Mouse (Mus musculus) heart, embryonic 14.5 days (tissue): ENCODE results near the gene Sec14l3. TPM values are rescaled to one million over a fixed set of nuclear protein-coding genes. Genes with fewer than 3 reads are reported as not detected.

ENCODE experiments used
- ATAC-seq: fragments of 200-750 bp; cut with Nextera tagmentation; 2 replicates; pipeline ENCODE4 v1.8.0; 2017; ENCODE audit warnings: low read depth, moderate TSS enrichment; ENCODE audit not compliant: insufficient number of reproducible peaks, insufficient read depth, low FRiP score
- H3K27ac ChIP-seq, 2 experiments: fragments of 200-500 bp in 1 of 2; fragments of 300-500 bp in 1 of 2; sonication (generic) in 1 of 2; replicated peaks in 1 of 2; 2 replicates each; pipeline ENCODE4 v1.5.1; 2012 to 2014; ENCODE audit warnings: low read depth in 2 of 2, low read length in 2 of 2, control low read depth in 1 of 2, mild to moderate bottlenecking in 1 of 2, mixed read lengths in 1 of 2; ENCODE audit not compliant: control insufficient read depth in 1 of 2, insufficient read depth in 1 of 2
- H3K27me3 ChIP-seq: fragments of 300-500 bp; sonication (generic); 2 replicates; pipeline ENCODE4 v1.6.1; 2014; ENCODE audit warnings: mild to moderate bottlenecking, low read length, control low read depth; ENCODE audit not compliant: control insufficient read depth, insufficient read depth
- H3K36me3 ChIP-seq: fragments of 300-500 bp; sonication (generic); 2 replicates; pipeline ENCODE4 v1.6.1; 2014; ENCODE audit warnings: mild to moderate bottlenecking, control low read depth, low read length, mixed read lengths; ENCODE audit not compliant: control insufficient read depth, insufficient read depth
- H3K4me1 ChIP-seq, 2 experiments: fragments of 200-500 bp in 1 of 2; fragments of 300-500 bp in 1 of 2; sonication (generic) in 1 of 2; 2 replicates each; pipeline ENCODE4 v1.6.1; 2012 to 2014; ENCODE audit warnings: low read length in 2 of 2, control low read depth in 1 of 2, mixed read lengths in 1 of 2; ENCODE audit not compliant: control insufficient read depth in 2 of 2, insufficient read depth in 2 of 2
- H3K4me2 ChIP-seq: fragments of 300-500 bp; sonication (generic); 2 replicates; pipeline ENCODE4 v1.6.1; 2014; ENCODE audit warnings: mild to moderate bottlenecking, low read length
- H3K4me3 ChIP-seq, 2 experiments: fragments of 200-500 bp in 1 of 2; fragments of 300-500 bp in 1 of 2; sonication (generic) in 1 of 2; 2 replicates each; pipeline ENCODE4 v1.5.1; 2012 to 2014; ENCODE audit warnings: low read length in 2 of 2, mild to moderate bottlenecking in 2 of 2, control low read depth in 1 of 2, low read depth in 1 of 2, moderate library complexity in 1 of 2; ENCODE audit not compliant: control insufficient read depth in 1 of 2, insufficient read depth in 1 of 2
- H3K9ac ChIP-seq: fragments of 300-500 bp; sonication (generic); 2 replicates; pipeline ENCODE4 v1.6.1; 2014; ENCODE audit warnings: mild to moderate bottlenecking, low read length
- H3K9me3 ChIP-seq: fragments of 300-500 bp; sonication (generic); 2 replicates; pipeline ENCODE4 v1.6.1; 2016; ENCODE audit warnings: low read length, control low read depth; ENCODE audit not compliant: control insufficient read depth
- WGBS: fragments of 180-500 bp; shearing (Covaris S2); extraction: QIAGEN DNeasy Blood & Tissue Kit; methylation state at CpG from one replicate; pipeline ENCODE4 v1.1.7; 2014; 5-methylcytosine and 5-hydroxymethylcytosine counted together
- polyA plus RNA-seq: library from polyadenylated mRNA; unstranded; fragments of >200 nt; fragmentation: Nextera tagmentation; extraction: Ambion mirVana; gene quantifications from 2 replicates; pipeline ENCODE4 v1.2.1, GENCODE M21; 2014

The Sec14l3 gene
- polyA plus RNA-seq, 1 experiment from 2014 or later, result not detected

DNA sequence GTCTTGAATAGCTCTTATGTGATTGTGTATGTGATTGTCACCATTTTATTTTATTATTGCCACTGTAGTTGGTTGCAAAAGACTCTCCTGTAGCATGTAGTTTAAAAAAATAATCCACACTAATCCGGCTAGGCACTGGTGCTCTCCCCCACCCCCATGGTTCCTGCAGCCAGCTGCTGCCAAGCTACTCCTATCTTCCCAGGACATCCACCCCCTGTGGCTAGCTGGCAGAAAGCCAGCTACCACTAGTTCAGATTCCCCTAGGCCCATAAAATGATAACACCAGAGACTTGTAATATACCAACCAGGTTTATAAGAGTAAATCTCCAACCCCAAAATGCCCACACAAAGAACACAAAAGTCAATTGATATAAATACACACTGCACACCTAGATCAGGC is 21.6 kb downstream of the Sec14l3 start:
- H3K9me3 ChIP-seq, result peaks cover 7% of the 10 kb centered on the region
- no peaks in the 10 kb centered on the region for H3K4me1 ChIP-seq
- H3K4me2 ChIP-seq, result no peak overlapping the region
- no peak overlapping the region for H3K4me3 ChIP-seq
- ATAC-seq, result no peak
- H3K9ac ChIP-seq, result no peak overlapping the region
- no peaks in the 10 kb centered on the region for H3K27me3 ChIP-seq
- H3K36me3 ChIP-seq, result peaks cover 9% of the 10 kb centered on the region
- whole genome bisulfite sequencing, result 43% methylated on average over 1 of the region's 1 CpGs
- H3K27ac ChIP-seq, result no peak overlapping the region

GRCm38 (mm10) chr11:4087267-4087666 is 22.6 kb downstream of the Sec14l3 start:
- Histone ChIP-seq H3K4me1 (no peaks in the 10 kb centered on the region), H3K9ac (no peak overlapping the region), H3K27me3 (no peaks in the 10 kb centered on the region), H3K4me3 (no peak overlapping the region), H3K27ac (no peak overlapping the region), H3K36me3 (peaks cover 19% of the 10 kb centered on the region), H3K9me3 (peaks cover 9% of the 10 kb centered on the region), H3K4me2 (no peak overlapping the region)
- WGBS, result 49% methylated on average over 2 of the region's 2 CpGs
- no peak for ATAC-seq

- no peak for ATAC-seq
- Histone ChIP-seq H3K4me3 (peak overlapping the region in 1 of 2 experiments; percentile 80; a peak in 2 of 4 replicates), H3K9ac (no peak overlapping the region), H3K4me1 (peaks cover 16 to 26% of the 10 kb centered on the region in 2 experiments), H3K4me2 (peak overlapping the region; percentile 87), H3K27me3 (no peaks in the 10 kb centered on the region), H3K9me3 (peaks cover 9% of the 10 kb centered on the region), H3K27ac (no peak overlapping the region), H3K36me3 (peaks cover 33% of the 10 kb centered on the region)
- 75% methylated on average over 18 of the region's 18 CpGs for WGBS
Observed at GRCm38 (mm10) chr11:4093459-4094377, 29.1 kb downstream of the Sec14l3 start.

DNA sequence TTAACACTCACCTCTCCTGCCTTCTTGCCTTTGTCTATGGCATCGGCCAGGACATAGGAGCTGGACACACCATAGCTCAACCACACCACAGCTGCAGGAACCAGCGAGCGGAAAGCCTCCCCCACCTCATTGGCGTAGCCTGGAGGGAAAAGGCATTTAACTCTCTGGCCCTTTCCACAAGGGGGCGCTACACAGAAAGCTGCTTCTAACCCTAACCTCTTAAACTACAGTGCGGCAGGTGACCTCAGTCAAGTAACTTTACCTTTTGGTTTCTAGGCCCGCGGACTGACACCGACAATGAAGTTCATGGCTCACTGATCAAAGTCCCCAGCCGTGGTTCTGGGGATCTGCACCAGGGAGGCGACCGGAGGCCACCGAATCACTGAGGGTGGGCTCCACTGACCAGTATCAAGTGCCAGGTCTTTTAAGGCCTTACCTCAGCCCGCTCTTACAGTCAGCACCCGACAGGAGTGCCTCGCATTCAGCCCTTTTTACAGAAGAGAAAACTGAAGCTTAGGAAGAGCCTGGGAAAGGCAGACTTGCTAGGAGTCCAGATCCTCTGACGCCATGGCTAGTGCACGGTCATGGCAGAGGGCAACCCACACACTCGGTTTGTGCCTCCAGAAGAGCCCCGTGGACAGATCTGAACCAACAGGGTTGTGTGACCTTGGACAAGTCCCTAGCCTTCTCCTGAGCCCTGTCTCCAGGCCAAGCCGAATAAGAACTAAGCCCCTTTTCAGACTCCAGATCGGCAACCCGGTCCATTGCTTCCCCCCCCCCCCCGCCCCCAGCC is 29.9 kb downstream of the Sec14l3 start:
- Histone ChIP-seq H3K4me2 (peak overlapping the region; percentile 87), H3K27me3 (no peaks in the 10 kb centered on the region), H3K27ac (peak overlapping the region; percentile 90 to 92), H3K4me1 (peaks cover 16 to 26% of the 10 kb centered on the region in 2 experiments), H3K36me3 (peaks cover 33% of the 10 kb centered on the region), H3K9me3 (peaks cover 9% of the 10 kb centered on the region), H3K4me3 (peak overlapping the region; percentile 54 to 80), H3K9ac (peak overlapping the region; percentile 74)
- no peak for ATAC-seq
- WGBS, result 7% methylated on average over 23 of the region's 24 CpGs

- H3K9me3 ChIP-seq, result peaks cover 9% of the 10 kb centered on the region
- ATAC-seq, result no peak
- peak within 1 kb of the TSS; percentile 90 to 92 for H3K27ac ChIP-seq
- peaks cover 32% of the 10 kb centered on the region for H3K36me3 ChIP-seq
- no peaks in the 10 kb centered on the region for H3K27me3 ChIP-seq
- H3K9ac ChIP-seq, result peak within 1 kb of the TSS; percentile 74
- H3K4me2 ChIP-seq, result peak within 1 kb of the TSS; percentile 87
- H3K4me1 ChIP-seq, result peaks cover 16 to 26% of the 10 kb centered on the region in 2 experiments
- peak within 1 kb of the TSS; percentile 54 to 80 for H3K4me3 ChIP-seq
- WGBS, result 5% methylated on average over 34 of the region's 34 CpGs
Observed at GRCm38 (mm10) chr11:4095171-4096053, 30.8 kb downstream of the Sec14l3 start, which contains the start of gene Mtfp1. TSS of gene Mtfp1 (minus strand) at chr11:4095445.

DNA sequence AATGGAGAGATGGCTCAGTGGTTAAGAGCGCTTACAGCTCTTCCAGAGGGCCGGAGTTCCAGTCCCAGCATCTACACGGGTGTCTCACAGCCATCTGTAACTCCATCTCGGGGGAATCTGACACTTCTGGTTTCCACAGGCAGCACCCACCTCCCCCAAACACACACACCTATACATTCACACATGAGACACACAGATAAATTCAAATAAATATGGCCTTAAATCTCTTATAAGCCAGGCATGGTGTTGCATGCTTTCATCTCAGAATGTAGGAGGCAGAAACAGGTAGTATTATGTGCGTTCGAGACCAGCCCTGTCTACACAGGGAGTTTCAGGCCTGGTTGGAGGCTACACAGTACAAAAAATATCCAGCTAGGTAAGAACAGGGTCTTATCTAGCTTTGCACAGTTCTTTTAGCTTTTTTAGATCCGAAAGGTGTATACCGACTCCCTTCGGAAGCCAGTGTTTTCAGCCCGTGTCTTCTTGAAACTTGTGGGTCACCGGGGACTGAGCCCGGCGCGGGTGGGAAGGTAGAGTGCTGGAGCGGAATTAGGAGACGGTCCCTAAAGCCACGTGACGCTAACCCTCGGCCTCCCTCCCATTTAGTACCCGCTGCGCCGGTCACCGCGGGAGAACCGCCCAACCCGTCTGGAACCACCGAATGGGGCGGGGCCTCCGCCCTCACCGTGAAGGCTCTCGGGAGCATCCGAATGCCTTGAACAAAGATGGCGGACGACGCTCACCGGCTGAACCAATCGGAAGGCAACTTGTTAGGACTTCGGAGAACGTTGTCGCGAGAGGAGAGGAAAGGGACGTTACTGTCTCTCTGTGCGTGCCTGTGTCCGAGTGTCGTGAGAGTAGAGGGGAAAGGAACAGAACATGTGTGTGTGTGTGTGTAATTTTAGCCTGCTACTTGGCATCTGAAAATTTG is 31.7 kb downstream of the Sec14l3 start:
- Histone ChIP-seq H3K36me3 (peaks cover 23% of the 10 kb centered on the region), H3K27me3 (no peaks in the 10 kb centered on the region), H3K9ac (peak overlapping the region; percentile 86), H3K9me3 (peaks cover 1% of the 10 kb centered on the region), H3K4me1 (peaks cover 16 to 26% of the 10 kb centered on the region in 2 experiments), H3K4me2 (peak overlapping the region; percentile 87), H3K27ac (peak overlapping the region; percentile 89 to 92), H3K4me3 (peak overlapping the region; percentile 51 to 54)
- peak; percentile 94 for ATAC-seq
- 3% methylated on average over 45 of the region's 45 CpGs for WGBS
